Mouse (Mus musculus) cerebellum, adult 9-11 months (tissue): ENCODE results near the gene Selplg.

ENCODE experiments used
- DNase-seq: peaks from one replicate; pipeline ENCODE4 v3.0.0; 2022

The Selplg gene

GRCm38 (mm10) chr5:113832490-113832901 is at the start of gene Selplg:
TSS of gene Selplg (minus strand) at chr5:113832644.
- DNase-seq: no peak

- no peak for DNase-seq
Observed at GRCm38 (mm10) chr5:113881136-113881535, 48.7 kb upstream of the Selplg start.

GRCm38 (mm10) chr5:113878943-113879617 is 46.6 kb upstream of the Selplg start:
- no peak for DNase-seq

GRCm38 (mm10) chr5:113877565-113877964 is 45.1 kb upstream of the Selplg start:
- no peak for DNase-seq

GRCm38 (mm10) chr5:113876176-113876575 is 43.7 kb upstream of the Selplg start:
- no peak for DNase-seq

GRCm38 (mm10) chr5:113875625-113876024 is 43.2 kb upstream of the Selplg start:
- DNase-seq: no peak

- DNase-seq: no peak
Observed at GRCm38 (mm10) chr5:113874063-113875024, 41.9 kb upstream of the Selplg start.

- DNase-seq: peak; percentile 73
Observed at GRCm38 (mm10) chr5:113872936-113873912, 40.8 kb upstream of the Selplg start.

GRCm38 (mm10) chr5:113871903-113872548 is 39.6 kb upstream of the Selplg start:
- DNase-seq: no peak

GRCm38 (mm10) chr5:113870393-113871040 is 38.1 kb upstream of the Selplg start:
- no peak for DNase-seq

- DNase-seq: peak; percentile 59
Observed at GRCm38 (mm10) chr5:113869132-113869531, 36.7 kb upstream of the Selplg start.

- DNase-seq: peak; percentile 16
Observed at GRCm38 (mm10) chr5:113864992-113865391, 32.5 kb upstream of the Selplg start.

- DNase-seq: no peak
Observed at GRCm38 (mm10) chr5:113863994-113864393, 31.6 kb upstream of the Selplg start.

GRCm38 (mm10) chr5:113862418-113862817 is 30.0 kb upstream of the Selplg start:
- DNase-seq: peak; percentile 80

- DNase-seq: peak; percentile 62
Observed at GRCm38 (mm10) chr5:113861294-113861693, 28.9 kb upstream of the Selplg start.

- DNase-seq: peak; percentile 40
Observed at GRCm38 (mm10) chr5:113858971-113859370, 26.5 kb upstream of the Selplg start.

- DNase-seq: peak; percentile 30
Observed at GRCm38 (mm10) chr5:113858550-113858949, 26.1 kb upstream of the Selplg start.

- DNase-seq: peak; percentile 49
Observed at GRCm38 (mm10) chr5:113857631-113858030, 25.2 kb upstream of the Selplg start.

GRCm38 (mm10) chr5:113856631-113857030 is 24.2 kb upstream of the Selplg start:
- peak; percentile 12 for DNase-seq

GRCm38 (mm10) chr5:113855696-113856095 is 23.3 kb upstream of the Selplg start:
- DNase-seq: no peak

GRCm38 (mm10) chr5:113855117-113855516 is 22.7 kb upstream of the Selplg start:
- peak; percentile 25 for DNase-seq
